Mouse (Mus musculus) layer of hippocampus, postnatal 14 days (tissue): ENCODE measurements at regions not wholly inside any gene's neighbourhood (a gene's known extent, or its start where the extent isn't known, plus 50 kb on each side); places are given as distances from the start of the nearest gene placed in this dataset.
"Not testable (repeated sequence)": the region's sequence is repeated elsewhere in the genome, so short reads cannot be mapped to it uniquely, and the experiment has no call there.

Source experiments
- DNase-seq, 2 experiments: peaks; one replicate each; pipeline ENCODE4 v3.0.0; 2021 to 2022; ENCODE audit warnings: low spot score in 2 of 2, mixed read lengths in 1 of 2

DNA sequence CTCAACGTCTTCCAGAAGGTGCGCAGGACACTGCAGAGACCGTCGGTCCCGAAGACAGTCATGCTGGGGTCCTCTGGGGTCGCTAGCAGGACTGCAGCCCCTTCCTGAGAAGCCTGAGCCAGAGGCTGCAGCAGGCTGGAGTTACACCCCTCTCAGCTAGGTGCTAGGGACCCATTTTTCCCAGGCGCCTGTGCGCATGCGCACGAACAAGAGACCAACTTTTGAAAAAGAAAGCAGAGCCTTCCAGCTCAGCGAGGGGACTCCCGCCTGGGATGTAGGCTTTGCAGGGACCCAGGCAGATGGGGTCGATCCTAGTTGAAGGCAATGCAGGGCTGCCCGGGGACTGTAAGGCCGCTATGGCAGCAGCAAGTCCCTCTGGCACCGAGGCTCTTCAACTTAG is 104.7 kb upstream of the Atg7 start:
- peak in 1 of 2 experiments; percentile 10 for DNase-seq

DNA sequence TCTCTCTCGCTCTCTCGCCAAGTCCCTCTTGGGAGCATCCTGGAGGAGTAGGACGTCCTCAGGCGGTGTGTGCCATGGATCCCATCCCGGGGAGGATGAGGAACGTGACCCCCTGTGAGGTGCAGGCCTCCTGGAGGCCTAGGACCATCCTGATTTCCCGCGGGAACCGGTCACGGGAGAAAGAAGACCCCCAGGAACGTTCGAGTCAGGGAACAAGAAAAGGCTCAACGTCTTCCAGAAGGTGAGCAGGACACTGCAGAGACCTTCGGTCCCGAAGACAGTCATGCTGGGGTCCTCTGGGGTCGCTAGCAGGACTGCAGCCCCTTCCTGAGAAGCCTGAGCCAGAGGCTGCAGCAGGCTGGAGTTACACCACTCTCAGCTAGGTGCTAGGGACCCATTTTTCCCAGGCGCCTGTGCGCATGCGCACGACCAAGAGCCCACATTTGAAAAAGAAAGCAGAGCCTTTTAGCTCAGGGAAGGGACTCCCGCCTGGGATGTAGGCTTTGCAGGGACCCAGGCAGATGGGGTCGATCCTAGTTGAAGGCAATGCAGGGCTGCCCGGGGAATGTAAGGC is 92.7 kb upstream of the Atg7 start:
- DNase-seq: peak; percentile 25 to 27

DNA sequence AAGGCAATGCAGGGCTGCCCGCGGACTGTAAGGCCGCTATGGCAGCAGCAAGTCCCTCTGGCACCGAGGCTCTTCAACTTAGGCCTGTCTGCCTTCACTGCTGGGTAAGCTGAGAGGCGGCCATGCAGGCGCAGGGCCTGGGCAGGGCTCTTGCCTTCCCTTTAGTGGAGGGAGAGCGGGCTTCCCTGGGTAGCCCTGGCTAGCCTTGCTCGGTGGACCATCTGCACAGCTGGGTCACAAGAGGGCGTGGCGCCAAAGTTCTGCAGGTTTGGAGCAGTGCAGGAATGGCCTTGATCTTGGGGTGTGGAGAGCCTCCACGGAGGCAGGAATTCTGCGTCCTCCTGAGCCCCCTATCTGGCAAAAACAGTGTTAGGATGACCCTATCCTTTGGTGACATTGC is 89.8 kb upstream of the Atg7 start:
- DNase-seq: not testable (repeated sequence)

DNA sequence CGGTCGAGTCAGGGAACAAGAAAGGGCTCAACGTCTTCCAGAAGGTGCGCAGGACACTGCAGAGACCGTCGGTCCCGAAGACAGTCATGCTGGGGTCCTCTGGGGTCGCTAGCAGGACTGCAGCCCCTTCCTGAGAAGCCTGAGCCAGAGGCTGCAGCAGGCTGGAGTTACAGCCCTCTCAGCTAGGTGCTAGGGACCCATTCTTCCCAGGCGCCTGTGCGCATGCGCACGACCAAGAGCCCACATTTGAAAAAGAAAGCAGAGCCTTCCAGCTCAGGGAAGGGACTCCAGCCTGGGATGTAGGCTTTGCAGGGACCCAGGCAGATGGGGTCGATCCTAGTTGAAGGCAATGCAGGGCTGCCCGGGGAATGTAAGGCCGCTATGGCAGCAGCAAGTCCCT is 87.7 kb upstream of the Atg7 start:
- DNase-seq: not testable (repeated sequence)

DNA sequence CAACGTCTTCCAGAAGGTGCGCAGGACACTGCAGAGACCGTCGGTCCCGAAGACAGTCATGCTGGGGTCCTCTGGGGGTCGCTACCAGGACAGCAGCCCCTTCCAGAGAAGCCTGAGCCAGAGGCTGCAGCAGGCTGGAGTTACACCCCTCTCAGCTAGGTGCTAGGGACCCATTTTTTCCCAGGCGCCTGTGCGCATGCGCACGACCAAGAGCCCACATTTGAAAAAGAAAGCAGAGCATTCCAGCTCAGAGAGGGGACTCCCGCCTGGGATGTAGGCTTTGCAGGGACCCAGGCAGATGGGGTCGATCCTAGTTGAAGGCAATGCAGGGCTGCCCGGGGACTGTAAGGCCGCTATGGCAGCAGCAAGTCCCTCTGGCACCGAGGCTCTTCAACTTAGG is 65.6 kb upstream of the Atg7 start:
- DNase-seq: peak; percentile 48 to 52
